Mouse (Mus musculus) midbrain, embryonic 11.5 days (tissue): ENCODE measurements around the gene Agap1. TPM values are rescaled to one million over a fixed set of nuclear protein-coding genes. Genes with fewer than 3 reads are reported as not detected.

Source experiments
- ATAC-seq: fragments of 200-750 bp; cut with Nextera tagmentation; 2 replicates; pipeline ENCODE4 v1.8.0; 2017; ENCODE audit warnings: moderate TSS enrichment, moderate library complexity; ENCODE audit not compliant: low FRiP score
- DNase-seq: peaks from one replicate; pipeline ENCODE4 v3.0.0; 2015; ENCODE audit warnings: low spot score; ENCODE audit errors: missing footprints
- H3K27ac ChIP-seq: fragments of 300-500 bp; sonication (generic); 2 replicates; pipeline ENCODE4 v1.5.1; 2014; ENCODE audit warnings: low read depth, low read length
- H3K27me3 ChIP-seq: fragments of 300-500 bp; sonication (generic); 2 replicates; pipeline ENCODE4 v1.6.1; 2014; ENCODE audit warnings: mild to moderate bottlenecking, low read length, moderate library complexity, mixed read lengths; ENCODE audit not compliant: control insufficient read depth, insufficient read depth
- H3K36me3 ChIP-seq: fragments of 300-500 bp; sonication (generic); 2 replicates; pipeline ENCODE4 v1.6.1; 2014; ENCODE audit warnings: mild to moderate bottlenecking, low read length, moderate library complexity, mixed read lengths; ENCODE audit not compliant: control insufficient read depth, insufficient read depth
- H3K4me1 ChIP-seq: fragments of 300-500 bp; sonication (generic); 2 replicates; pipeline ENCODE4 v1.6.1; 2014; ENCODE audit warnings: low read length; ENCODE audit not compliant: control insufficient read depth, insufficient read depth
- H3K4me2 ChIP-seq: fragments of 300-500 bp; sonication (generic); 2 replicates; pipeline ENCODE4 v1.6.1; 2014; ENCODE audit warnings: mild to moderate bottlenecking, moderate library complexity
- H3K4me3 ChIP-seq: fragments of 300-500 bp; sonication (generic); 2 replicates; pipeline ENCODE4 v1.5.1; 2014; ENCODE audit warnings: low read depth, low read length
- H3K9ac ChIP-seq: fragments of 300-500 bp; sonication (generic); 2 replicates; pipeline ENCODE4 v1.6.1; 2014; ENCODE audit warnings: low read length
- H3K9me3 ChIP-seq: fragments of 300-500 bp; sonication (generic); 2 replicates; pipeline ENCODE4 v1.6.1; 2016; ENCODE audit warnings: low read length; ENCODE audit not compliant: control insufficient read depth
- WGBS: fragments of 180-500 bp; shearing (Covaris S2); extraction: QIAGEN DNeasy Blood & Tissue Kit; methylation state at CpG from one replicate; pipeline ENCODE4 v1.1.7; 2014; 5-methylcytosine and 5-hydroxymethylcytosine counted together
- polyA plus RNA-seq: library from polyadenylated mRNA; unstranded; fragments of >200 nt; fragmentation: Nextera tagmentation; extraction: Ambion mirVana; gene quantifications from 2 replicates; pipeline ENCODE4 v1.2.1, GENCODE M21; 2014

The Agap1 gene
- polyA plus RNA-seq, 1 experiment from 2014 or later, result 33.6 TPM

- no peaks in the 10 kb centered on the region for H3K36me3 ChIP-seq
- ATAC-seq, result 0 out of 2 replicates have a peak, but pooled peaks have one; percentile 20
- DNase-seq, result peak; percentile 99
- H3K27ac ChIP-seq, result no peak overlapping the region
- H3K9me3 ChIP-seq, result no peaks in the 10 kb centered on the region
- no peak overlapping the region for H3K4me2 ChIP-seq
- no peak overlapping the region for H3K9ac ChIP-seq
- H3K27me3 ChIP-seq, result 0 out of 2 replicates have a peak, but pooled peaks cover 2% of the 10 kb centered on the region
- H3K4me3 ChIP-seq, result no peak overlapping the region
- H3K4me1 ChIP-seq, result peaks cover 39% of the 10 kb centered on the region
- WGBS, result 6% methylated on average over 4 of the region's 4 CpGs
Measured at GRCm38 (mm10) chr1:89524369-89524768, 69.8 kb downstream of the Agap1 start.

DNA sequence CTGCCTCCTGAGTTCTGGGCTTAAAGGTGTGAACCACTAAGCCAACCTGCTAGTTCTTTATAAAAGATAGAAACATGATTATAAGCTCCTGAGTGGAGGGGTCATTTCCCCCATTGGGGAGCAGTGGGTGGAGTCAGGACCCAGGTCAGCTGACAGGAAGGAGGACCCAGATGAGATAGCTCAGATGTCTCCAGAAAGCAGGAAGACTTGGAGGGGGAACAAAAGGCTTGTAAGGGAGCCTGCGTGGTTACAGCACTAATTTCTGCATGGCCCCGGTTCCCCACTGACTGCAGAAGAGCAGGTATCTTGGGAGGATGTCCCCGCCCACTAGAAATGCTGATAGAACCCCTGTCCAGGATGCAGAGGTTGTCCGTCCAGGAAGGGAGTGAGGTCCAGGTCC is 70.4 kb downstream of the Agap1 start:
- H3K9ac ChIP-seq, result no peak overlapping the region
- no peaks in the 10 kb centered on the region for H3K9me3 ChIP-seq
- H3K27ac ChIP-seq, result no peak overlapping the region
- no peak for DNase-seq
- H3K27me3 ChIP-seq, result 0 out of 2 replicates have a peak, but pooled peaks cover 2% of the 10 kb centered on the region
- H3K36me3 ChIP-seq, result no peaks in the 10 kb centered on the region
- ATAC-seq, result no peak
- H3K4me2 ChIP-seq, result no peak overlapping the region
- peaks cover 33% of the 10 kb centered on the region for H3K4me1 ChIP-seq
- H3K4me3 ChIP-seq, result no peak overlapping the region
- 78% methylated on average over 4 of the region's 4 CpGs for WGBS

- DNase-seq (no peak), ATAC-seq (peak; percentile 60; the same call in 1 of the 2 replicates)
- H3K9me3 ChIP-seq, result no peaks in the 10 kb centered on the region
- H3K4me3 ChIP-seq, result no peak overlapping the region
- H3K9ac ChIP-seq, result no peak overlapping the region
- 49% methylated on average over 13 of the region's 13 CpGs for WGBS
- no peaks in the 10 kb centered on the region for H3K36me3 ChIP-seq
- H3K27me3 ChIP-seq, result 0 out of 2 replicates have a peak, but pooled peaks cover 2% of the 10 kb centered on the region
- H3K4me1 ChIP-seq, result peaks cover 25% of the 10 kb centered on the region
- H3K4me2 ChIP-seq, result no peak overlapping the region
- H3K27ac ChIP-seq, result no peak overlapping the region
Measured at GRCm38 (mm10) chr1:89525825-89526224, 71.2 kb downstream of the Agap1 start.

DNA sequence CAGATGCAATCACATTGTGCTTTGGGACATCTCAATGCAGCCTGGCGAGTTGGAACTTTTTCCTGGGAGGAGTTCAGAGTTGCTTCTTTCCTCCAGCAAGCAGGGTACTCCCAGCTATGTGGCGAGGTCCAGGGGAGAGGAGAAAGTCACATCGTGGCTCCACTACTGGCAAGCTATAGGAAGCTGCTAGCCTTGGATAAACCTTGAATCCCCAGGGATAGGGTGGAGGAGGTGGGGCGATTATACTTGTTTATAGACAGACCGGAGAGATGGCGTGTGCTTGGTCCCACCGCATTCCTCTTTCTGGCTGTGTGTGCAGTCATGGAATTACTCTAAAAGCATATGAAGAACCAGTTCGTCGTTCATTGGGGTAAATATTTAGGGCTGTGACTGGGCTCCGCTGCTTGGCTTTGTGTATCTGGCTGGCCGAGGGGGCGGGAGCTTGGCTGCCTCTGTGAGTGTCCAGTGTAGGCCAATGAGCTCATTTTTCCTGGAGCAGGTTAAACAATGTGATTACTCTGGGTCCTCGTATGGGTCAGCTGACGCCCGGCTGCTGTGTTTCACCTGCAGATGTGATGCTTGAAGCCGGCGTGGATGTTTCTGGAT is 74.2 kb downstream of the Agap1 start:
- no peaks in the 10 kb centered on the region for H3K27me3 ChIP-seq
- H3K9ac ChIP-seq, result no peak overlapping the region
- H3K9me3 ChIP-seq, result peaks cover 4% of the 10 kb centered on the region
- no peak overlapping the region for H3K27ac ChIP-seq
- H3K4me1 ChIP-seq, result peaks cover 2% of the 10 kb centered on the region
- H3K4me2 ChIP-seq, result no peak overlapping the region
- no peaks in the 10 kb centered on the region for H3K36me3 ChIP-seq
- no peak for ATAC-seq
- 87% methylated on average over 17 of the region's 17 CpGs for WGBS
- H3K4me3 ChIP-seq, result no peak overlapping the region
- DNase-seq, result no peak

DNA sequence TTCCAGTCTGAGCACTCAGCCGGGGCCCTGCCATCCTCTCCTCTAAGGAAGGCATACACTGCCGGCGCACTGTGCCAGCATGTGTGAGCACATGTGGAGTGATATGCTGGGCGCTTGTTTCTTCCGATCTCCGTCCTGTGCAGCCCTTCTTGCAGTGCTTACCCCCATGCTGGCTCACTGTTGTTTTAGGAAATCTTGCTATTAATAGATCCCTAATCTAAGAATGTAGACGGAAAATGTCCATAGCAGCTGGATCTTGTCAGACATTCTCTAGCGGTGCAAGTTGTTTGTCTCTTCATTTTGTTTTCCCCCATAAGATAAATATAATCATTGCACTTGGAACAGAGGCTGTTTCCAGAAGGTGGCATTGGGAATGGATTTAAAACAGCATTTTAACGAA is 79.1 kb downstream of the Agap1 start:
- peaks cover 4% of the 10 kb centered on the region for H3K9me3 ChIP-seq
- H3K4me3 ChIP-seq, result no peak overlapping the region
- DNase-seq (no peak), ATAC-seq (no peak)
- H3K36me3 ChIP-seq, result no peaks in the 10 kb centered on the region
- H3K9ac ChIP-seq, result no peak overlapping the region
- 92% methylated on average over 9 of the region's 9 CpGs for WGBS
- 0 out of 2 replicates have a peak, but pooled peaks cover 4% of the 10 kb centered on the region for H3K4me1 ChIP-seq
- H3K27ac ChIP-seq, result no peak overlapping the region
- H3K27me3 ChIP-seq, result no peaks in the 10 kb centered on the region
- H3K4me2 ChIP-seq, result no peak overlapping the region

- 0 out of 2 replicates have a peak, but pooled peaks cover 4% of the 10 kb centered on the region for H3K4me1 ChIP-seq
- no peak overlapping the region for H3K27ac ChIP-seq
- H3K36me3 ChIP-seq, result no peaks in the 10 kb centered on the region
- no peak overlapping the region for H3K4me2 ChIP-seq
- no peaks in the 10 kb centered on the region for H3K27me3 ChIP-seq
- H3K9me3 ChIP-seq, result peaks cover 4% of the 10 kb centered on the region
- H3K9ac ChIP-seq, result no peak overlapping the region
- H3K4me3 ChIP-seq, result no peak overlapping the region
- ATAC-seq (no peak), DNase-seq (no peak)
Measured at GRCm38 (mm10) chr1:89535206-89535605, 80.6 kb downstream of the Agap1 start.

GRCm38 (mm10) chr1:89538163-89538946 is 83.7 kb downstream of the Agap1 start:
- H3K36me3 ChIP-seq, result no peaks in the 10 kb centered on the region
- H3K4me1 ChIP-seq, result peaks cover 7% of the 10 kb centered on the region; the same call in 1 of the 2 replicates
- no peaks in the 10 kb centered on the region for H3K27me3 ChIP-seq
- DNase-seq, result no peak
- H3K4me2 ChIP-seq, result no peak overlapping the region
- no peak for ATAC-seq
- H3K9me3 ChIP-seq, result no peaks in the 10 kb centered on the region
- no peak overlapping the region for H3K9ac ChIP-seq
- 87% methylated on average over 18 of the region's 18 CpGs for WGBS
- no peak overlapping the region for H3K27ac ChIP-seq
- H3K4me3 ChIP-seq, result no peak overlapping the region

GRCm38 (mm10) chr1:89539127-89539526 is 84.5 kb downstream of the Agap1 start:
- 89% methylated on average over 13 of the region's 13 CpGs for WGBS
- H3K4me1 ChIP-seq, result peaks cover 7% of the 10 kb centered on the region; the same call in 1 of the 2 replicates

GRCm38 (mm10) chr1:89541151-89541550 is 86.5 kb downstream of the Agap1 start:
- Histone ChIP-seq H3K4me2 (no peak overlapping the region), H3K9ac (peak overlapping the region; percentile 9; the same call in 1 of the 2 replicates), H3K27ac (no peak overlapping the region; the same call in 1 of the 2 replicates), H3K27me3 (no peaks in the 10 kb centered on the region), H3K36me3 (no peaks in the 10 kb centered on the region), H3K4me1 (peaks cover 3% of the 10 kb centered on the region; the same call in 1 of the 2 replicates), H3K4me3 (no peak overlapping the region), H3K9me3 (no peaks in the 10 kb centered on the region)
- DNase-seq (no peak), ATAC-seq (peak; percentile 57; the same call in 1 of the 2 replicates)
- 71% methylated on average over 13 of the region's 13 CpGs for WGBS

More at GRCm38 (mm10) chr1:89539127-89539526, 84.5 kb downstream of the Agap1 start:
- Histone ChIP-seq H3K36me3 (no peaks in the 10 kb centered on the region), H3K4me3 (no peak overlapping the region), H3K27me3 (no peaks in the 10 kb centered on the region), H3K4me2 (no peak overlapping the region), H3K9me3 (no peaks in the 10 kb centered on the region), H3K27ac (no peak overlapping the region), H3K9ac (no peak overlapping the region)
- DNase-seq, result no peak
- ATAC-seq, result no peak
